Mouse (Mus musculus) lung, postnatal 0 days (tissue): Measurements from ENCODE around the gene Gstp3. TPM values are rescaled to one million over a fixed set of nuclear protein-coding genes. Genes with fewer than 3 reads are reported as not detected.

Experiments used
- ATAC-seq: fragments of 200-750 bp; cut with Nextera tagmentation; 2 replicates; pipeline ENCODE4 v1.8.0; 2017; ENCODE audit warnings: moderate library complexity
- DNase-seq: peaks from one replicate; pipeline ENCODE4 v3.0.0-alpha.2; 2016; ENCODE audit warnings: low spot score
- H3K27ac ChIP-seq: fragments of 300-500 bp; sonication (generic); 2 replicates; pipeline ENCODE4 v1.5.1; 2014; ENCODE audit warnings: antibody characterized with exemption, mild to moderate bottlenecking, low read length, mixed read lengths
- H3K27me3 ChIP-seq: fragments of 300-500 bp; sonication (generic); replicated peaks from 2 replicates; pipeline ENCODE4 v1.6.1; 2014; ENCODE audit warnings: low read length, mixed read lengths; ENCODE audit not compliant: insufficient read depth
- H3K36me3 ChIP-seq: fragments of 300-500 bp; sonication (generic); 2 replicates; pipeline ENCODE4 v1.6.1; 2014; ENCODE audit warnings: low read length, mixed read lengths; ENCODE audit not compliant: insufficient read depth
- H3K4me1 ChIP-seq: fragments of 300-500 bp; sonication (generic); 2 replicates; pipeline ENCODE4 v1.6.1; 2014; ENCODE audit warnings: antibody characterized with exemption, low read depth, low read length, mixed read lengths; ENCODE audit not compliant: insufficient read depth
- H3K4me2 ChIP-seq: fragments of 300-500 bp; sonication (generic); replicated peaks from 2 replicates; pipeline ENCODE4 v1.6.1; 2014; ENCODE audit warnings: low read depth, mild to moderate bottlenecking, low read length, moderate library complexity, mixed read lengths
- H3K4me3 ChIP-seq: fragments of 300-500 bp; sonication (generic); 2 replicates; pipeline ENCODE4 v1.5.1; 2014; ENCODE audit warnings: low read depth, low read length
- H3K9ac ChIP-seq: fragments of 300-500 bp; sonication (generic); replicated peaks from 2 replicates; pipeline ENCODE4 v1.6.1; 2014; ENCODE audit warnings: low read depth, mild to moderate bottlenecking
- H3K9me3 ChIP-seq: fragments of 300-500 bp; sonication (generic); 2 replicates; pipeline ENCODE4 v1.6.1; 2016; ENCODE audit warnings: low read length, mixed read lengths
- CTCF ChIP-seq: IDR thresholded peaks from 2 replicates; pipeline ENCODE4 v1.5.1; 2016; ENCODE audit warnings: antibody characterized with exemption, mild to moderate bottlenecking
- EP300 ChIP-seq: IDR thresholded peaks from 2 replicates; pipeline ENCODE4 v1.6.1; 2016; ENCODE audit warnings: antibody characterized with exemption, mild to moderate bottlenecking, control low read depth
- WGBS: fragments of 180-500 bp; shearing (Covaris S2); extraction: QIAGEN DNeasy Blood & Tissue Kit; methylation state at CpG from one replicate; pipeline ENCODE4 v1.1.7; 2014; 5-methylcytosine and 5-hydroxymethylcytosine counted together
- polyA plus RNA-seq: library from polyadenylated mRNA; unstranded; fragments of >200 nt; fragmentation: Nextera tagmentation; extraction: Ambion mirVana; gene quantifications from 2 replicates; pipeline ENCODE4 v1.2.1, GENCODE M21; 2015

Gstp3 gene
- polyA plus RNA-seq, 1 experiment from 2014 or later, result 6.9 TPM

DNA sequence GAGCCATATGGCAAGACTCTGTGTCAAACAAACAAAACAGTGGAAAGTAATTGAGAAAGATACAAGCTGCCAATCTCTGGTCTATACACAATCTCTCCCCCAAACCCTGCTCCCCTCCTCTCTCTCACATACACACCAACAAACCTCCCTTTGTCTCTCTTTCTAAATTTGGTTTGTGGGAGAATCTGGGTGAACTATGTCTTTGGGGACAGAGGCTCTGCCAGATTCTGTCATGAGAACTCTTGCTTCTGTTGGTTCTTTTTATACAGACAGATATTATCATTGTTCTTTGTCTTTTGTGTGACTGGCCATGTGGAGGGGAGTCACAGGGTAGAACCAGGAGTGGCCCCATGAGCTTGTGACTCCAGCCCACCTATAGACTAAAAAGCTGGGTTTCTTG lies 31.8 kb downstream of the Gstp3 start:
- H3K4me1 ChIP-seq, result no peaks in the 10 kb centered on the region
- no peak for ATAC-seq
- DNase-seq, result no peak
- no peaks in the 10 kb centered on the region for H3K36me3 ChIP-seq
- no peak overlapping the region for H3K4me3 ChIP-seq
- no peaks in the 10 kb centered on the region for H3K27me3 ChIP-seq
- no peaks in the 10 kb centered on the region for H3K9me3 ChIP-seq
- no peak overlapping the region for H3K4me2 ChIP-seq
- TF ChIP-seq CTCF (no peak), EP300 (no peak)
- no peak overlapping the region for H3K9ac ChIP-seq
- no peak overlapping the region for H3K27ac ChIP-seq

DNA sequence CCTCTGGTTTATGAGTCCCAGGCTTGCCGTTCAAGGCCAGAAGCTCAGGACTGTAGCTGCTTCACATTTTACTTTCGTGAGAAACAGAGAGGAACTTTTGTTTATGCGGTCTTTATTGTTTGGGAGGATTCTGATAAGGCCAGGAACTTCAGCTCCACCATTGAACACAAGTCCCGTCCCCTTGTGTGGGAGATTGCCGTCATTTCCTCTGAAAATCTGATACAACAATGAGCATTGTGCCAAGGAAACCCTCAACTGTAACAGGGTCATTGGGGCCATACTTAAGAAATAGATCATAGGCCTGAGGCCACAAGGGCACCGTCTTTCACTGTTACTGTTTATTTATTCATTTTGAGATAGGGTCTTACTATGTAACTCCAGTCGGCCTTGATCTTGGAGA lies 36.2 kb downstream of the Gstp3 start:
- TF ChIP-seq CTCF (no peak), EP300 (peak; percentile 64)
- no peaks in the 10 kb centered on the region for H3K27me3 ChIP-seq
- H3K27ac ChIP-seq, result no peak overlapping the region
- H3K4me3 ChIP-seq, result no peak overlapping the region
- DNase-seq, result peak; percentile 39
- no peak overlapping the region for H3K9ac ChIP-seq
- no peaks in the 10 kb centered on the region for H3K9me3 ChIP-seq
- no peaks in the 10 kb centered on the region for H3K36me3 ChIP-seq
- no peaks in the 10 kb centered on the region for H3K4me1 ChIP-seq
- ATAC-seq, result 0 out of 2 replicates have a peak, but pooled peaks have one; percentile 46
- WGBS, result 51% methylated on average over 7 of the region's 7 CpGs
- no peak overlapping the region for H3K4me2 ChIP-seq

DNA sequence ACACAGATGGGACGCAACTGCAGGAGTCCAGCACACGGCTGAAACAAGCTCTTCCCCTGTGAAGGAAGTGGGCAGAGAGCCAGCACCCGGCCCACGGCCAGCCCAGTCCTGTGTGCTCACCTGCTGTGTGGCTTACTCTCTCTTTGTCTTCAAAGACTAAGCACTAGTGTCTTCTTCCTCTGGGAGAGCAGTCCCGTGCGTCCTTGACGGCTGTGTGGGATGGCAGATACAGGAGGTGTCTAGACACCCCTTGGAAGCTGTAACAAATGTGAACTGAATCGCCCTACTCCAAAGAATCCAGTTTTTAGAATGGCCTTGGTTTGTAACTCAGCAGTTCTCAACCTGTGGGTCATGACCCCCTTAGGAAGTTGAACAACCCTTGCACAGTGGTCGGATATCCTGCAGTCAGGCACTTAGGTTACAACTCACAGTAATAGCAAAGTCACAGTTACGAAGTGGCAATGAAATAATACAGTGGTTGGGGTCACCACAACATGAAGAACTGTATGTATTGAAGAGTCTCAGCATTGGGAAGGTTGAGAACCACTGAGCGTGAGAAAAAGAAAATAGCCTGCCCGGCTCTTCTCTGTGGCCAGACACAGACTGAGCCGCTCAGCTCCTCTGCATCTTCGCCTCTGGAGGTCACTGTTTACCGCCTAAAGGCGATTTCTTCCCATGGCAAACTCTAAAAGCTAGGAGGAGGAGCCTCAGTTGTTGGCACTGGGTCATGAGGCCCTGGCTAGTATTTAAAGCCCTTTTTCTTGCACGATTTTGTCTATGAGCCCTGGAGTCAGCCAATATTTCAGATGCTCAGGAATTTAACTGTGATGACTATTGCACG lies 40.4 kb downstream of the Gstp3 start:
- DNase-seq (peak; percentile 94), ATAC-seq (peak; percentile 94)
- H3K9ac ChIP-seq, result no peak overlapping the region
- no peak overlapping the region for H3K27ac ChIP-seq
- no peaks in the 10 kb centered on the region for H3K27me3 ChIP-seq
- TF ChIP-seq EP300 (no peak), CTCF (peak; percentile 87)
- H3K9me3 ChIP-seq, result no peaks in the 10 kb centered on the region
- 21% methylated on average over 18 of the region's 18 CpGs for WGBS
- no peak overlapping the region for H3K4me3 ChIP-seq
- H3K4me1 ChIP-seq, result no peaks in the 10 kb centered on the region
- no peak overlapping the region for H3K4me2 ChIP-seq
- H3K36me3 ChIP-seq, result no peaks in the 10 kb centered on the region

DNA sequence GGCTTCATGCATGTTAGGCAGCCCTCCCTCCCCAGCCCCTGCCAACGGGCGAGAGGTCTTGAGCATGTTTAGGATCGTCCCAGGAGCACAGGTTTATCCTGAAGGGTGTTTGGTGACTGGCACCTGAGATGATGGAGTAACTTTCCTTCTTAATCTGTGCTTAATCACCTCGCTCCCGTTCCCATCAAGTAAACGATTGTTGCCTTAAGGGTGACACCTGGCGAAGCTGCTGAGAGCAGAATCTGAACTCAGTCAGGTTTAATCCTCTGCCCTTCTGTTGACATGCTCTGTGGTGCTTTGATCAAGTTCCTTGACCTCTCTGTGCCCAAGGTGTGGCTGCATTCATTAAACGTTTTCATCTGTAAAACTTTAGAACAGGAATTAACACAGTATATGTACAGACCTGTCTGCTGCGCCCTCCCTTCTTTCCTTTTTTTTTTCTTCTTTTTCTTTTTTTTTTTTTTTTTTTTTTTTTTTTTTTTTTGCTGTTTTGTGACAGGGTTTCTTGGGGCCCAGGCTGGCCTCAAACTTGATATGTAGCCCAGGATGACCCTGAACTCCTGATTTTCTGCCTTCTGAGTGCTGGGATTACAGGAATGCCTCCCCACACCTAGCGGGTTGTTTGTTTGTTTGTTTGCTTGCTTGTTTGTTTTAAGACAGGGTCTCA lies 41.3 kb downstream of the Gstp3 start:
- Histone ChIP-seq H3K9ac (no peak overlapping the region), H3K27ac (no peak overlapping the region), H3K9me3 (no peaks in the 10 kb centered on the region), H3K4me2 (no peak overlapping the region), H3K36me3 (no peaks in the 10 kb centered on the region), H3K4me3 (no peak overlapping the region), H3K4me1 (no peaks in the 10 kb centered on the region), H3K27me3 (no peaks in the 10 kb centered on the region)
- no peak for TF ChIP-seq CTCF
- WGBS, result 38% methylated on average over 10 of the region's 10 CpGs
- ATAC-seq (no peak), DNase-seq (no peak)

DNA sequence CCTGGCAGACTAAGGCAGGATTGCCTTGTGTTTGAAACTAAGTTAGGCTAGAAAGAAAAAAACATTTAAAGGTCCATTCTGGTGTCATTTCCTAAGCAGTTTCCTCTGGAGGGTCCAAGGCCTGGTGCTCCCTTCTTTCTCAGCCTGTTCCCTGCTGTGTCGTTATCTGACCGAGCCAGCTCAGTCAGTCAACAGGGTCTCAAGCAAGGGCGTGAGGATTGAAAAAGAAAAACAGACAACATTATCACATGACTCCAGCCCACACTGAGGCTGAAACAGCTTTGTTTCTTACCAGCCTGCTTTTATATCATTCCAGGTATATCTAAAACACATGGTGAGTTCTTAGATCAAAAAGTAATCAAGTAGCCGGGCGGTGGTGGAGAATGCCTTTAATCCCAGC lies 43.7 kb downstream of the Gstp3 start:
- Histone ChIP-seq H3K9ac (no peak overlapping the region), H3K4me2 (no peak overlapping the region), H3K4me1 (peaks cover 5% of the 10 kb centered on the region; the same call in 1 of the 2 replicates), H3K27ac (no peak overlapping the region), H3K9me3 (no peaks in the 10 kb centered on the region), H3K27me3 (no peaks in the 10 kb centered on the region), H3K4me3 (no peak overlapping the region), H3K36me3 (no peaks in the 10 kb centered on the region)
- DNase-seq (no peak), ATAC-seq (no peak)
- 60% methylated on average over 5 of the region's 5 CpGs for WGBS
- no peak for TF ChIP-seq EP300
- TF ChIP-seq CTCF, result no peak

DNA sequence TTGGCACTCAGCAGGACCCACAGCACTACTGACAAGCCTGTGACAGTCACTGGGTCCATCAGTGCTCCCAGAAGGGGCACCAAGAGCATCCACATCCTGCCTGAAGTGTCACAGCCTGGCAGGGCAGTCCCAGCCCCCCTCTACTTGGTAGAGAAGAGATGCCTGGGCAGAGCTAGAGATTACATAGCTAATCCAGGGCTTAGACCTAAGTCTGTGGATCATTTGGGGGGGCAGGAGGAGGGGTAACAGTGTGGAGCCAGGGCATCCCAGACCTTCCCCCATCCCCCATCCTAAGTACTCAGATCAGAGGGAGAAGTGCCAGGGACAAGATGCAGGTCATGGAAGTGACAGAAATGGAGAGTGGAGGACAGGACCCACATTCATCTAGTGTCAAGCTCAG lies 44.6 kb downstream of the Gstp3 start:
- TF ChIP-seq EP300 (no peak), CTCF (no peak)

More for the DNA sequence above, 44.6 kb downstream of the Gstp3 start:
- no peak for ATAC-seq
- Histone ChIP-seq H3K27me3 (no peaks in the 10 kb centered on the region), H3K27ac (no peak overlapping the region), H3K4me3 (no peak overlapping the region), H3K9me3 (no peaks in the 10 kb centered on the region), H3K4me1 (peaks cover 5% of the 10 kb centered on the region; the same call in 1 of the 2 replicates), H3K9ac (no peak overlapping the region), H3K4me2 (no peak overlapping the region), H3K36me3 (0 out of 2 replicates have a peak, but pooled peaks cover 7% of the 10 kb centered on the region)
- DNase-seq, result no peak
